Mouse (Mus musculus) limb, embryonic 12.5 days (tissue): ENCODE measurements around the gene Grk5. TPM values are rescaled to one million over a fixed set of nuclear protein-coding genes. Genes with fewer than 3 reads are reported as not detected.
A peak's percentile ranks its signal among the peaks of the same experiment; 100 is the strongest.

Experiments used
- ATAC-seq: fragments of 200-750 bp; cut with Nextera tagmentation; 2 replicates; pipeline ENCODE4 v1.8.0; 2017; ENCODE audit warnings: low read depth, moderate TSS enrichment; ENCODE audit not compliant: insufficient number of reproducible peaks, insufficient read depth, low FRiP score, low TSS enrichment
- H3K27ac ChIP-seq: fragments of 300-500 bp; sonication (generic); 2 replicates; pipeline ENCODE4 v1.5.1; 2016; ENCODE audit warnings: mild to moderate bottlenecking, moderate library complexity
- H3K27me3 ChIP-seq: fragments of 300-500 bp; sonication (generic); 2 replicates; pipeline ENCODE4 v1.6.1; 2016; ENCODE audit warnings: mild to moderate bottlenecking, moderate library complexity
- H3K36me3 ChIP-seq: fragments of 300-500 bp; sonication (generic); 2 replicates; pipeline ENCODE4 v1.6.1; 2016; ENCODE audit warnings: mild to moderate bottlenecking, moderate library complexity
- H3K4me1 ChIP-seq: fragments of 300-500 bp; sonication (generic); replicated peaks from 2 replicates; pipeline ENCODE4 v1.6.1; 2016
- H3K4me2 ChIP-seq: fragments of 300-500 bp; sonication (generic); 2 replicates; pipeline ENCODE4 v1.6.1; 2016; ENCODE audit warnings: mild to moderate bottlenecking, moderate library complexity
- H3K4me3 ChIP-seq: fragments of 300-500 bp; sonication (generic); replicated peaks from 2 replicates; pipeline ENCODE4 v1.5.1; 2016; ENCODE audit warnings: mild to moderate bottlenecking
- H3K9ac ChIP-seq: fragments of 300-500 bp; sonication (generic); replicated peaks from 2 replicates; pipeline ENCODE4 v1.6.1; 2016; ENCODE audit warnings: mild to moderate bottlenecking, moderate library complexity
- H3K9me3 ChIP-seq: fragments of 300-500 bp; sonication (generic); 2 replicates; pipeline ENCODE4 v1.6.1; 2016; ENCODE audit warnings: mild to moderate bottlenecking, moderate library complexity
- WGBS: fragments of 180-500 bp; shearing (Covaris S2); methylation state at CpG from one replicate; pipeline ENCODE4 v1.1.7; 2016; 5-methylcytosine and 5-hydroxymethylcytosine counted together
- polyA plus RNA-seq: library from polyadenylated mRNA; unstranded; fragments of >200 nt; fragmentation: Nextera tagmentation; extraction: Ambion mirVana; gene quantifications from 2 replicates; pipeline ENCODE4 v1.2.1, GENCODE M21; 2016

Gene Grk5
- polyA plus RNA-seq, 1 experiment from 2014 or later = 0.99 TPM

DNA sequence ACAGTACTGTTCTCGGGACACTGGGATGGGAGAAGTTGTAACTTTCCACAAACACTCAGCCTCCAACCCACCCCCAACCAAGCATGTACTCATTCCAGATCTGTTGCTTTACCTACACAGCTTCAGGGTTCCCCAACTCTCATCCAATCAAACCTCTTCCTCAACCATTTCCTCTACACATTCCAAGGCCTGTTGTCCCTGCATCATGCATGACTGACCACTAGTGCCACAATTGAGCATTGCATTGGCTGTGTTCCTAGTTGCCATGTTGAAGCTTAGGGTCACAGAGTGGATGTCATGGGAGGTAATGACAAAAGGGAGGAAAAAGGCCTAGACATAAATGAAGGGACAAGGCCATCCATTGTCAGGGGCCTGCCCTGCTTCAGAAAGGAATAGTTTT, 175.5 kb downstream of the Grk5 start:
- Histone ChIP-seq H3K4me2 (no peak overlapping the region), H3K9ac (no peak overlapping the region), H3K27ac (no peak overlapping the region), H3K36me3 (no peaks in the 10 kb centered on the region), H3K9me3 (no peaks in the 10 kb centered on the region), H3K27me3 (no peaks in the 10 kb centered on the region), H3K4me3 (no peak overlapping the region), H3K4me1 (0 out of 2 replicates have a peak, but pooled peaks cover 8% of the 10 kb centered on the region)
- ATAC-seq = no peak
- whole genome bisulfite sequencing = 91% methylated on average over 1 of the region's 1 CpGs

DNA sequence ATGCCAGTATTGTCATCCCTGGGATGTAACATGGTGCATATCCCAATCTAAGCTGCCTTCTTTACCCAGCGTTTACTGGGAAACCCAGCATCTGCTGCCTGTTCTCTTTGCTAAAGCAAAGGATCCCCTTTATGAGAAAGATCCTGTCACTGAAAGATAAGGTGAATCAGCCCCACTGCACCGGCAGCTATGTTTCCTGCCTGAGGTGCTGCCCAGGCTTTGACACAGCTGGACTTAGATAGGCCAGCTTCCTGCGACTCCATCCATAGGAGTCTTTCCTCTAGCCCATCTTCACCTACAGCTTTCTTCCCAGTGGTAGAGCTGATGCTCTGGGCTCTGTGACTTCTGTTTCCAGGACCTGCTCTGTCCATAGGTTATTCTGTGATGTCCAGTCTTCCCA, 189.1 kb downstream of the Grk5 start:
- 85% methylated on average over 3 of the region's 3 CpGs for WGBS
- H3K4me1 ChIP-seq = no peaks in the 10 kb centered on the region
- ATAC-seq = no peak

DNA sequence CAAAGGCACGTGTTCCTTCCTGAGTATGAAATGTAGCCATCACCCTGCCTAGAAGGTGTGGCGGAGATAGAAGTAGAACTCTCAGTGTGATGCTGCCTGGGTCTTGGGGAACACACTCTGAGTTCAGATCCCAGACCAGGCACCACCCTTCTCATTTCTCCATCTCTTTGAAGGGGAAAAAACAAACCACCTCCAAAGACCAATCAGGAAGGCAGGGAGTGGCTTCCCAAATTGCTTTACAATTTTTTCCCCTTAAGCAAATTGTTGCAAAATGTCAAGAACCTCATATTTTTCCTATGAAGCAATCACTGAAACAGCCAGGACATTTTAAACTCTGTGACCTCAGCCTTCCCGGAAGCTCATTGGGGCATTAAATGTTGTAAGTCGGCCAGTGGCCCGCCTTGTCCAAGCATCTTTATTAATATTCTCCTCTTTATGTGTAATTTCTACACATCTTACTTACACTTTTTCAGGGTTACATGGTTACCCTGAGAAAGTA, 190.8 kb downstream of the Grk5 start:
- ATAC-seq = no peak
- WGBS = 91% methylated on average over 5 of the region's 5 CpGs
- Histone ChIP-seq H3K9ac (no peak overlapping the region), H3K4me1 (no peaks in the 10 kb centered on the region), H3K36me3 (peaks cover 16% of the 10 kb centered on the region; the same call in 1 of the 2 replicates), H3K9me3 (no peaks in the 10 kb centered on the region), H3K27ac (no peak overlapping the region), H3K4me2 (no peak overlapping the region), H3K27me3 (no peaks in the 10 kb centered on the region), H3K4me3 (no peak overlapping the region)

More for the DNA sequence above, 189.1 kb downstream of the Grk5 start:
- Histone ChIP-seq H3K9me3 (no peaks in the 10 kb centered on the region), H3K27ac (no peak overlapping the region), H3K9ac (no peak overlapping the region), H3K36me3 (peaks cover 16% of the 10 kb centered on the region; the same call in 1 of the 2 replicates), H3K4me3 (no peak overlapping the region), H3K27me3 (no peaks in the 10 kb centered on the region), H3K4me2 (no peak overlapping the region)

GRCm38 (mm10) chr19:61083006-61083405, 193.5 kb downstream of the Grk5 start:
- Histone ChIP-seq H3K4me1 (no peaks in the 10 kb centered on the region), H3K9ac (no peak overlapping the region), H3K9me3 (no peaks in the 10 kb centered on the region), H3K36me3 (peaks cover 9% of the 10 kb centered on the region; the same call in 1 of the 2 replicates), H3K27me3 (no peaks in the 10 kb centered on the region), H3K4me3 (no peak overlapping the region), H3K27ac (no peak overlapping the region), H3K4me2 (no peak overlapping the region)
- no peak for ATAC-seq
- WGBS = 88% methylated on average over 8 of the region's 8 CpGs

DNA sequence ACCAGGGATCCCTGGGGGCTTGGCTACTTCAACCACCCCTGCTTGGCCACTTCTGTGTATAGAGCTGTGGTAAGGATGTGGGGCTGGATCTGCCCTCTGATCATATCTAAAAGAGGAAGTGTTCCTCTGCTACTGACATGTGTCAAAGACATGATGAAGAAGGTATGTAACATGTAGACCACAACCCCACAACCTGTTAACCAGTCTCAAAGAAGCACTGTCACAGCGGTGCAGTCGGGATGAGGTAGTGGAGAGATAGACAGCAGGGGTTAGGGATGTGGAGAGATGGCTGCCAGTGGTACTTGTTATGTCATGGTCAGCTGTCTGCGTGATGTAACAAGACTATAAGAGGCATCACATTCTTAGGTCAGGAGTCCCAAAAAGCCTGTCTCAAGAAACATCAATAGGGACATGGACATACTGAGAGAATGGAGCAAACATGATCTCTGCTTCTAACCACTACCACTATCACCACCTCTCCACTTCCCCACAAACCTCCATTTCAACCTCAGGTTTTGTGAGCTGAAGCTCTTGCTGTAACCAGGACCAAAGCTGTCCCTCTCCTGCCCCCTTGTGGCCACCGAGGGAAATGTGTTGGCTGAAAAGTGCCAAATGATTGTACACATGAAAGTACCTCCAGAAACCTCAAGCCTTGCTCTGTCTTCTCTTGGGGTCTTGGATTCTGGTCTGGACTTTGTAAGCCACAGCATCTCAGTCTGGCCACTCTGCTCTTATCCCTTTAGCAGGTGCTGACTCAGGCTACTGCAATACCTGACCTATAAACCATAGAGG, 194.8 kb downstream of the Grk5 start:
- Histone ChIP-seq H3K27ac (no peak overlapping the region), H3K4me1 (no peaks in the 10 kb centered on the region), H3K9ac (no peak overlapping the region), H3K4me2 (no peak overlapping the region), H3K36me3 (peaks cover 9% of the 10 kb centered on the region; the same call in 1 of the 2 replicates), H3K9me3 (no peaks in the 10 kb centered on the region), H3K4me3 (no peak overlapping the region), H3K27me3 (no peaks in the 10 kb centered on the region)
- 0 out of 2 replicates have a peak, but pooled peaks have one; percentile 42 for ATAC-seq
- 50% methylated on average over 4 of the region's 4 CpGs for WGBS

DNA sequence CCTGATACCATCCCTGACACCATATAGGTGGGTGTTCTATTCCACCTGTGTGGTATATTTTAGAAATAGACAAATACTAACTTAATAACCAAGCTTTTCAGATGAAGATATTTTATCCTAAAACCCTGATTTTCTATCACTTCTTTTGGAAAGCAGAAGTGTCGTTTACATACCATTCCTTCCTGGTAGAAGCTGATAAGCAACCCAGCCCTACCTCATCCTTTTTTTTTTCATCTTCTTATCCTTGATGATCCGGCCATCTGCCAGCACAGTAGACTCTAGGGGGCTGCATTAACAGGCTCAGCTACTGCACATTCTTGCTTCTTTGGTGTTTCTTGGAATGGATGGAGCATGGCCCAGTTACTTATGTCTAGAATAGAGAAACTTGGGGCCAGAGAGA, 195.7 kb downstream of the Grk5 start:
- 84% methylated on average over 2 of the region's 2 CpGs for WGBS
- Histone ChIP-seq H3K4me1 (no peaks in the 10 kb centered on the region), H3K9ac (no peak overlapping the region), H3K4me2 (no peak overlapping the region), H3K27ac (no peak overlapping the region), H3K4me3 (no peak overlapping the region), H3K9me3 (no peaks in the 10 kb centered on the region), H3K27me3 (no peaks in the 10 kb centered on the region), H3K36me3 (peaks cover 9% of the 10 kb centered on the region; the same call in 1 of the 2 replicates)
- ATAC-seq = no peak

DNA sequence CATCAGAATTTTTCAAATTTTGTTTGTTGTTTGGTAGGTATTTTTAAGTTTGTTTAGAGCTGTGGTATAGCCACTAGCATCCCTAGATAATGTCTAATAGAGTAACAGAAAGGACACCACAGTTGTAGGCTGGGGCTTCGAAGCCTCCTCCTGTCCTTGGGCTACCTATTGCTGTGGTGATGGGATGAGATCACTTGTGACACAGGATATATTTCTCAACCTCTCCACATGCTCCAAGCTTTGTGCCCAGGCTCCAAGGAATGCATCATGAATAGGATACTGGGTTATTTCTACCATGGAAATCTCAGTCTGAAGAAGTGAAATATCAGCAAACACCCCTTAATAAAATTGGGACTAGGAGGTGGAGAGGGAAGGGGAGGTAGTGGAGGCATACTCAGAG, 198.2 kb downstream of the Grk5 start:
- H3K27me3 ChIP-seq = no peaks in the 10 kb centered on the region
- no peak overlapping the region for H3K9ac ChIP-seq
- H3K4me2 ChIP-seq = no peak overlapping the region
- peaks cover 11% of the 10 kb centered on the region; the same call in 1 of the 2 replicates for H3K36me3 ChIP-seq
- no peak overlapping the region for H3K4me3 ChIP-seq
- H3K4me1 ChIP-seq = no peaks in the 10 kb centered on the region
- no peak for ATAC-seq
- WGBS = 85% methylated on average over 1 of the region's 1 CpGs
- no peaks in the 10 kb centered on the region for H3K9me3 ChIP-seq
- H3K27ac ChIP-seq = no peak overlapping the region

GRCm38 (mm10) chr19:61089001-61089400, 199.5 kb downstream of the Grk5 start:
- Histone ChIP-seq H3K4me2 (no peak overlapping the region), H3K36me3 (peaks cover 19% of the 10 kb centered on the region), H3K27me3 (no peaks in the 10 kb centered on the region), H3K4me1 (no peaks in the 10 kb centered on the region), H3K9me3 (no peaks in the 10 kb centered on the region), H3K9ac (no peak overlapping the region), H3K4me3 (no peak overlapping the region), H3K27ac (no peak overlapping the region)
- ATAC-seq = no peak
- WGBS = 94% methylated on average over 3 of the region's 3 CpGs

DNA sequence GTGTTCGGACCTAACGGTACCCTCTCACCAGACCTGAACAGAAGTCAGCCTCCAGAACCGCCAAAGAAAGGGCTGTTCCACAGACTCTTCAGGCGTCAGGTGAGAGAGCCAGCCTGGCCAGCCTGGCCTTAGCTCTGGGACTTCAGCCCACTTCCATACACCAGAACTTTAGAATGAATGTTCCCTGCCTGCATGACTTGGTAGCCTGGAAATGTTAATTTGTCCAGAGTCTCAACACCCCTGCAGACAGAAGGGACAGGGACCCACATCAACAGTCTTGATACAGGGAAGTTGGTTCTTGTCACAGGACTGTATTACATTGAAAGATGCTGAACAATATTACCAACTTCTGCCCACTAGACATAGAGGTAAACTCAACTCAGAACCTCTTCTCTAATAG, 201.0 kb downstream of the Grk5 start:
- Histone ChIP-seq H3K9ac (no peak overlapping the region), H3K4me3 (no peak overlapping the region), H3K27ac (no peak overlapping the region), H3K4me2 (no peak overlapping the region), H3K4me1 (no peaks in the 10 kb centered on the region), H3K9me3 (no peaks in the 10 kb centered on the region), H3K27me3 (no peaks in the 10 kb centered on the region), H3K36me3 (peaks cover 19% of the 10 kb centered on the region)
- 88% methylated on average over 4 of the region's 4 CpGs for WGBS
- no peak for ATAC-seq

DNA sequence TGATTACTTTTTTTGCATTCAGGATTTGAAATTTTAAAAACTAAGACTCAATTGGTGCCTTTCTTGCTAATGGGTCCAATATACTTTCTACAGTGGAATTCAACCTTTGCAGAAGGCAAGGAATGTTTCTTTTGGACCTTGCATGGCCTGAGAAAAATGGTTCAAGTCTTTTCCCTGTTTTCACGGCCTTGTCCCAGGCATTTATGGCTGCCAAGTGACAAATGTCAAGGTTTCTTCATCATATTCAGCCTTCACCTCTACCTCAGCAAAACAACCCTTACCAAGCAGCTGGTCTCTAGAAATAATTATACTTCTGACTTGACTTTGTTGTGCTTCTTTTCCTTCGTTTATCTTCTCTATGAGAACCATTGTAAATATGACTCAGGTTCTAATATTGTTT, 207.2 kb downstream of the Grk5 start:
- no peaks in the 10 kb centered on the region for H3K9me3 ChIP-seq
- no peak for ATAC-seq
- H3K27me3 ChIP-seq = no peaks in the 10 kb centered on the region
- peaks cover 8% of the 10 kb centered on the region for H3K36me3 ChIP-seq
- no peak overlapping the region for H3K27ac ChIP-seq
- H3K9ac ChIP-seq = no peak overlapping the region
- no peak overlapping the region for H3K4me2 ChIP-seq
- WGBS = 78% methylated on average over 2 of the region's 2 CpGs
- no peaks in the 10 kb centered on the region for H3K4me1 ChIP-seq
- no peak overlapping the region for H3K4me3 ChIP-seq

- Histone ChIP-seq H3K27ac (no peak overlapping the region), H3K4me1 (no peaks in the 10 kb centered on the region)
Measured at GRCm38 (mm10) chr19:61097764-61098163, 208.2 kb downstream of the Grk5 start.

More at GRCm38 (mm10) chr19:61097764-61098163, 208.2 kb downstream of the Grk5 start:
- Histone ChIP-seq H3K27me3 (no peaks in the 10 kb centered on the region), H3K4me2 (no peak overlapping the region), H3K9me3 (no peaks in the 10 kb centered on the region), H3K36me3 (peaks cover 8% of the 10 kb centered on the region), H3K9ac (no peak overlapping the region), H3K4me3 (no peak overlapping the region)
- ATAC-seq = no peak
- WGBS = 32% methylated on average over 4 of the region's 4 CpGs
